ENCODE assay signal across 9 mouse cellular contexts in the genomic region with DNA sequence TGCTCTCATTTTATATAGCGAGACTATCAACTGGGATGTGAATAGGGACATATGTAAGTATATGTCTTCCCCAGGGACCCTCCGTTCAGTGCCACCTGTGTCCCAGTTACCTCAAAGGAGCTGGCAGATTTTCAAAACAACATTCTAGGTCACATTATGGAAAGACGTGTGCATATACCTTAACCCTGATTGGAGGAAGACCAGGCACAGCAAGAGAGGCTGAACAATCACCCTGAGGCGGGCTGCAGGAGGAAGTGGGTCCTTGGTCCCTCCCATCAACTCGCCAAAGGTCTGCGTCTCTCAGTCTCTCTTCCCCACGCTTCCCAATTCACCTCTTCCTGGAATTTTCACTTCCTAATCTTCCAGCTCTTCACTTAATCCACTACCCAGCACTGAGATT.
DNase-seq lines count a peak whose midpoint lies in the region.
"Had no signal": no experiment of that assay in that cellular context is flagged by ENCODE, and none has a peak within 500 bp of the region (broad histone marks: within the 10 kb centered on the region; RNA-seq: fewer than 3 reads in every experiment).

No protein-coding gene starts in this region.

- DNase-seq in lung, postnatal 25 days (ENCODE audit: low spot score): peak; percentile 15
- DNase-seq in lung, postnatal 4 days: no peak
- peak; percentile 60 for DNase-seq in ZHBTc4 (ENCODE audit: low read depth, low spot score)
- DNase-seq in naive thymus-derived CD4-positive, alpha-beta T cell, adult 2 months (ENCODE audit: low read depth): peak; percentile 80
- no peak for DNase-seq in retina, postnatal 1 day
- DNase-seq in left cerebral cortex, adult 11 months (ENCODE audit: low spot score): no peak
- no peak for DNase-seq in heart, adult 11 months
- DNase-seq: cerebellum, adult 11 months; midbrain, embryonic 14.5 days had no signal

Comparison
In these comparisons a context has a peak if more than half of its experiments do, and no peak if none do; other contexts are left out.
1. DNase-seq: peak in lung, postnatal 25 days (single experiment), ZHBTc4 (single experiment) and naive thymus-derived CD4-positive, alpha-beta T cell, adult 2 months (single experiment); none in lung, postnatal 4 days (0 of 2), retina, postnatal 1 day (single experiment), left cerebral cortex, adult 11 months (single experiment) and heart, adult 11 months (single experiment).